Mouse (Mus musculus): ENCODE measurements around the gene Ntng2. TPM values are rescaled to one million over a fixed set of nuclear protein-coding genes. Genes with fewer than 3 reads are reported as not detected.

The Ntng2 gene
- total and polyA plus RNA-seq, 3 experiments, result 36.0 to 190 (median 55.7) TPM

GRCm38 (mm10) chr2:29235811-29236210 lies 17.0 kb downstream of the Ntng2 start:
- no peak for DNase-seq

DNA sequence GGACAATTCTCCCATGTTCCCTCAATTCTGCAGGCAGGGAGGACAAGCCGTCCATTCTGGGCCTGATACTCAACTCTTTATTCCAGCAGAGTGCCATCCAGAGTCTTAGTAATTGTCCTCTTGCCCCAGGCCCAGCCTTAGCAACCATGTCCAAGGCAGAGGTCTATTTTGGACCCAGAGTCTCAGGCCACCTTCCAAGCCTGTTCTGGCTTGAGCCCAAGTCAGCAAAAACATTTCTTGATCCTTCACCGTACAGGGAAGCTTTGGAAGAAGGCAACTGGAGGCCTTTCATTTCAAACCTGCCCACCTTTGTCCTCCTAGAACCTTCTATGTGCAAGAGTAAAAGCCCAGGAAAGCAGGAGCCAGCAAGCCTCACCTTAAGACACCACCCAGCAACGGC lies 17.8 kb downstream of the Ntng2 start:
- no peak for DNase-seq

GRCm38 (mm10) chr2:29234002-29234401 lies 18.8 kb downstream of the Ntng2 start:
- no peak for DNase-seq

DNA sequence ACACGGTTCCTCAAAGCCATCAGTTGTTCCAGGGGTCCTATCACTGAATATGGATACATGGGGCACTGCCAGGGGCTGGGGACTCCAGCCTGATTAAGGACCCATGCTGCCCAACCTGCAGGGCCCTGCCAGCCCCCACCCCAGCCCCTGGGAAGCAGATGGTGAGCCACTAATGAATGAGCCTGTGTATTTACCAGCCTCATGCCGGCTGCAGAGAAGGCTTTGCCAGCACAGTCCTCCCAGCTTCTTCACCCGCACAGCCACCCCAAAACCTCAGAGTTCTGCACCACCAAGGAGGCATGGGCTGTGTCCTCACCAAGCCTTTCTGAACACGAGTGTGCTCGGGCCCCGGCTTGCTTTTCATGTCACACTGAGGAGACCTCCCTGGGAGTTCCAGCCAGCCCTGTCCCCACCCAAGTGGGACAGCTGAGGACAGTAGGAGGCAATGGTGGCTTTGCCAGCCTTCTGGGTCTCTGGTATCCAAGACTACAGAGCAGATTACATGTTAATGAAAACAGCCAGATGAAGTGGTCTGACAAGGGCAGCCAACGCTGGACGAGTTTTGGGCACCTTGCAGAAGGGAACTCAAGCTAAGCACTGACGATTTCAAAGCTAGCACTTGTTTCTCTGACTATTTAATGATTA lies 22.5 kb downstream of the Ntng2 start:
- no peak for DNase-seq

DNA sequence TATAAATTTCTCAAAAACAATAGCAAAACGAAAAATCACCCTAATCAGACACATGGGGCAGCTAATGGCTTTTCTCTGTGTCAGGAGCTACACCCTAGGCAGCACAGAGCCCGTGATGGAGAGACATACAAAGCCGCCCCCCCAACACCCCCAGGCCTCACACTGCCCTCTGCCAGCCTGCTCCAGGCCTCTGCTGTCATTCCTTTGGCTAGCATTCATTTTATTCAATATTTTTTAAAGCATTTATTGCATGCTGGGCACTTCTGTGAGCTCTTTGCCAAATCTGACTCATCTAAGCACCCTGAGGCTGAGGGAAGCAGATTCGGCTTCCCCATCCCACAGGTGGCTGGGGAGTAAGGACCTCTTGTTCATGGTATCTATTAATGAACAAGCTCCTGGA lies 26.1 kb downstream of the Ntng2 start:
- DNase-seq, result no peak

DNA sequence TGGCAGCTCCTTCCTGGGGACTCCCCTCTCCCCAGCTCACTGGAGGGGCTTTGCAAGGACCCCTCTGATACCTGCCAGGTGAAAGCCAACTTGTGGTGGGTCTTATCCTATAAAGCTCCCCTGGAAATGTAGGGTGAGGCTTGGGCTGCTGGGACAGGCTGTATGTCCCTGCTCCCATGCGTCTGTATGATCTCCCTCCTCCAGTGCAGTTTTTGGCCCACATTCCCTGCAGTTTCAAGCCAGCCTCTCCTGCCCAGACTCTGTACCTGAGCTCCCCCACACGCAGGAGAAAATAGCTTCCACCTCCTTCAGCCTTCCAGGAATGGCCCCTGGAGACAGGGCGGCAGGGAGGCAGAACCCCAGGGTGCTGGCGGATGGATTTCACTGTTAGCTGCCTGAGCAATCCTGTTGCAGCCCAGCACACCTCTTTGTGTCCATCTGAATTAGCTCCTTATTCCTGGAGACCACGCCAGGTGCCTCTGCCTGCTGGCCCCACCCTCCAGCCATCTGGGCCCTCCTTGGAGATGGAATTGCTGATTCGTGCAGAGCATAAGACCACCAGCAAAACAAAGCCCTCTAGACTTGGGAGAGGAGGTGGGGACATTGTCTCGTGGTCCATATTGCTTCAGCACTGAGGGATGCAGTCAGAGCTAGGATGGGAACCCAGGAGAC lies 29.1 kb downstream of the Ntng2 start:
- DNase-seq, result no peak

GRCm38 (mm10) chr2:29222302-29222701 lies 30.5 kb downstream of the Ntng2 start:
- no peak for DNase-seq

- no peak for DNase-seq
Observed at GRCm38 (mm10) chr2:29218831-29219230, 34.0 kb downstream of the Ntng2 start.

- peak; percentile 90 for DNase-seq
Observed at GRCm38 (mm10) chr2:29217897-29218296, 34.9 kb downstream of the Ntng2 start.

DNA sequence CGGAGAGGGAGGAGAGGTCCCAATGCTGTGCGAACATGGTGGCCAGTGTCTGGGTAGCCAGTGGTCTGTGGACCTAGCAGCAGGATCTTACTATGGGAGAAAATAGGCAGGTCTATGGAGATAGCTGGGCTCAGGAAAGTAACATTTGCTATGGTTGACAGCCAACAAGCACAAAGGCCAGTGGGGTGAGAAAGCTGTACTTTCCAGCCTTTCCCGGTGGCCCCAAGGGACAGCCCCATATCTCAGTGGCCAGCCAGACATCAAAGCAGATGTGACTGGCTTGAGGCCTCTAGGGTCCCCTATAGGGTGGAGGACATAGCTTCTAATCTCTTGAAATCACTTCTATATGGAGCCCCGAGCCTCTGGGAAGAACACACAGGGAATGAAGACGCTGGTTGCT lies 35.8 kb downstream of the Ntng2 start:
- no peak for DNase-seq

- DNase-seq, result peak; percentile 65
Observed at GRCm38 (mm10) chr2:29216286-29217012, 36.4 kb downstream of the Ntng2 start.

- DNase-seq, result no peak
Observed at GRCm38 (mm10) chr2:29206156-29206555, 46.6 kb downstream of the Ntng2 start.

DNA sequence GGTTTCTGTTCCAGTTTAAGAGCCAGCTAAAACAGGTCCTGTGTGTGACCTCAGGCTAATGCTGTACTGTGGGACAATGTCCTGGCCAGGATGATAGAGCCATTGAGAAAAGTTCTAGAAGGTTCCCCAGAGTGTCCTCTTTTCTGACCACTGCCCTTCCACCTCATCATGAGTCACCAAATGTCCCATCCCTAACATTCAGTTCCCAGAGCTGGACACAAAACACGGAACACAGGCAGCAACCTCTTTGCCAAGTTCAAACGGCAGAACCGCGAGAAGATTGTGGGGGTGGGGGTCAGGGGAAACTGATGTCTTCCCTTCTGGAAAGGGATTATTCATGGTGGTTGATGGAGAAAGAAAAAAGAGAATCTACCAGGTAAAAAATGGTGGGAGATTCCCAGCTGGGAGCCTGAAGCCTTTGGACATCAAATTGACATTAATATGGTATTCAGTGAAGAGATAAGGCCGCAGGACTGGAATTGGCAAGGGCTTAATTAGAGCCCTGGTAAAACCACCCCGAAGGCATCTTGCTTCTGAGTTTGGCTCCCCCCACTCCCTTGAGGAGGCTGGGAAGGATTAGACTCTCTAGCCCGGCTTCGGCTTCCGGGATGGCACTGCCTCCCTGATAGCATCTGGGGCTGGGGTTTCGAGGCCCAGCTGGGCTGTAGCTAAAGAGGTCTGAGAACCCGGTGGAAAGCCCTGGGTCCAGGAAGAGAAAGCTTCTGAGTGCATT lies 51.4 kb downstream of the Ntng2 start:
- peak; percentile 65 for DNase-seq

- no peak for DNase-seq
Observed at GRCm38 (mm10) chr2:29199909-29200308, 52.9 kb downstream of the Ntng2 start.

DNA sequence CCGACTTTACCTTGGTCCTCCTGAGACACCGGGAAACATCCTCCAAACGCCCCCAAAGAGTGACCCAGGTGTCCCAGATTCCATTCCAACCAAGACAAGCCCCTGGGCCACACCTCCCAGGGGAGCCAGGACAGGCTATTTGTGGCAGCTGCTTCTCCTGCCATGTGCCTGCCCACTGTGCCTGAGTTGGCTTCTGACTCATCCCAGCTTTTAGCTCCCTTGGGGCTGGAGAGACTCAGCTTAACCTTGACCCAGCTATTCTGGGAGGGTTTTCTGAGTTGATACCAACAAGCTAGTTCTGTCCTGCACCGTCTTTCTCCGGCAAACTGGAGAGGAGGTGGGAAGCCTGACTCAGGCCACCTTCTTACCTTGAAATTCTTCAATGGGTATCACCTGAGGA lies 54.4 kb downstream of the Ntng2 start:
- peak; percentile 87 for DNase-seq

DNA sequence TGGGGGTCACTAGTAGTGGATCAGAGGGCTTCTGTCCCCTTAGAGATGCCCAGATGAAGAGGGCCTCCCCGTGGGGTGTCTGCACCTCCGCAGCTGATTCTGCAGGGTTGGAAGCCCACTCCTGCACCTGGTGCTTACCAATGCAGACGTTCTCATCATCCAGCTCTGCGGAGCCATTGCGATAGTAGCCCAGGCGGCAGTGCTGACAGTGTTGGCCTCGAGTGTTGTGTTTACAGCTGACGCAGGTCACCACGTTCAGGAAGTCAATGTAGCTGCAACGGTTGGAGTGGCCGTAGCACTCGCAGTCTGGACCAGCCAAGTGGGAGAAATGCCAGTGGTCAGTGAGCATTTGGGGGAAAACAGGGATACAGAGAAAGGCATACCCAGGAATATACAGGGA lies 56.0 kb downstream of the Ntng2 start:
- DNase-seq, result no peak

GRCm38 (mm10) chr2:29194547-29195463 lies 58.0 kb downstream of the Ntng2 start:
- peak; percentile 86 for DNase-seq

DNA sequence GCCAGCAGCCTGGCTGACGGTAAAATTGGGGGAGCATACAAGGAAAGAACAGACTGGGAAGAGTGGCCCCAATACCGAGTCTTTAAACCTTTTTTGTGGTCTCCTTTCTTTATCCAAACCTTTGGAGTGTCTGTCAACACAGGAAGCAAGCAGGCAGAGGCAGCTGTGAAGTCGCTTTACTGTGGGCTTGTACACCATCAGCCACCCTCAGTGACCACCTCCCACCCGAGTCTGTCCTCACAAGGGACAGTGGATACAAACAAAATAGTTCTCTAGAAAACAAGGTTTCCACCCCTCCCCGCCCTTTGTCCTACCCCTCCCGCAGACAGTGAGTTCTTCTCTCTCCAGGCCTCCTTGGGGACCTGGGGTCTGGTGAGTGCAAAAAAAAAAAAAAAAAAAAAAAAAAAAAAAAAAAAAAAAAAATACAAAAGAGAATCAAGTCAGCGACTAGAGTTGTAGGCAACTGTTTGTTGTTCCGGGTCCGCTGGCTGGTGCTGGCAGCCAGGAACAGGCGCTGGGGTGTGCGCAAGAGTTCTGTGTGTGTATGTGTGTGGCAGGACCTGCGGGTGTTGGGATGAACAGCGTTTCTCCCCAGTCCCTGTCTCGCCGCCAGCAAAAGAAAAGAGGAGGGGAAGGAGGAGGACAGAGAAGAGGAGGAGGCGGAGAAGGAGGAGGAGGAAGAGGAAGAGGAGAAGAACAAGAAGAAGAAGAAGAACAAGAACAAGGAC lies 58.8 kb downstream of the Ntng2 start:
- DNase-seq, result no peak

DNA sequence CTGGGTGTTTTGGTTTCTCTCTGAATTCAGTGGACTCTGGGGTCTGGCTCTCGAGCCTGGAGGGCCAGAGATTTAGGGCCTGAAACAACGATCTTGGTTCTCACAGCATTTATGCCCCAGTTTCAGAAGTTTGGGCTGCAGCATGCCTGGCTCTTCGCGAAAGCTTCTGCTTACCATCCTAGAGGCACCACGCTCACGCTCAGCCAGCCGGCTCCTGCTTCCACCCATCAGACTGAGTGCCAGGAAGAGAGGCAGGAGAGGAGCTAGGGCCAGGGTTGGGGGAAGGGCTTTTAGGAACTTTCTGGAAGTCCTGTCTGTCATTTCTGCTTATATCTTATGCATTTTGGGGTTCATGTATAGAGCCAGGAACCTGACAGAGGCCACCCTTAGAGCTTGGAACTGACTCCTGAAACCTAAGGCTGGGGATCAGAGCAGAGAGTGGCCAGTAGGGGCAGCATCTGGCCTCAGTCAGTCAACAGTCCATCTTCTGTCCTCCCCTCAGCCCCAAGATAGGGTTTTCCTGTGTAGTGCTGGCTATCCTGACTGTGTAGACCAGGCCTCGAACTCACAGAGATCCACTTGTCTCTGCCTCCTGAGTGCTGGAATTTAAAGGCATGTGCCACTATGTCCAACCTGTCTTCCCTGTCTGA lies 60.1 kb downstream of the Ntng2 start:
- no peak for DNase-seq
